Mouse (Mus musculus) forebrain, embryonic 11.5 days (tissue): ENCODE results near the gene Slc35f3. TPM values are rescaled to one million over a fixed set of nuclear protein-coding genes. Genes with fewer than 3 reads are reported as not detected.

ENCODE experiments used
- ATAC-seq: fragments of 200-750 bp; cut with Nextera tagmentation; replicated peaks from 2 replicates; pipeline ENCODE4 v1.8.0; 2017; ENCODE audit warnings: moderate TSS enrichment; ENCODE audit not compliant: low FRiP score
- DNase-seq: peaks from one replicate; pipeline ENCODE4 v3.0.0-alpha.2; 2017; ENCODE audit warnings: low spot score
- H3K27ac ChIP-seq: fragments of 300-500 bp; sonication (generic); 2 replicates; pipeline ENCODE4 v1.5.1; 2014; ENCODE audit warnings: low read depth, low read length
- H3K27me3 ChIP-seq: fragments of 300-500 bp; sonication (generic); 2 replicates; pipeline ENCODE4 v1.6.1; 2014; ENCODE audit warnings: mild to moderate bottlenecking, low read length, mixed read lengths; ENCODE audit not compliant: control insufficient read depth, insufficient read depth
- H3K36me3 ChIP-seq: fragments of 300-500 bp; sonication (generic); 2 replicates; pipeline ENCODE4 v1.6.1; 2014; ENCODE audit warnings: mild to moderate bottlenecking, low read length, moderate library complexity, mixed read lengths; ENCODE audit not compliant: control insufficient read depth, insufficient read depth
- H3K4me1 ChIP-seq: fragments of 300-500 bp; sonication (generic); replicated peaks from 2 replicates; pipeline ENCODE4 v1.6.1; 2014; ENCODE audit warnings: low read length, mixed read lengths; ENCODE audit not compliant: control insufficient read depth, insufficient read depth
- H3K4me2 ChIP-seq: fragments of 300-500 bp; sonication (generic); 2 replicates; pipeline ENCODE4 v1.6.1; 2014; ENCODE audit warnings: low read depth, mild to moderate bottlenecking, low read length, moderate library complexity, mixed read lengths; ENCODE audit not compliant: severe bottlenecking
- H3K4me3 ChIP-seq: fragments of 300-500 bp; sonication (generic); 2 replicates; pipeline ENCODE4 v1.5.1; 2014; ENCODE audit warnings: low read depth, low read length
- H3K9ac ChIP-seq: fragments of 300-500 bp; sonication (generic); 2 replicates; pipeline ENCODE4 v1.6.1; 2014; ENCODE audit warnings: low read length
- H3K9me3 ChIP-seq: fragments of 300-500 bp; sonication (generic); 2 replicates; pipeline ENCODE4 v1.6.1; 2016; ENCODE audit warnings: low read length, mixed read lengths; ENCODE audit not compliant: control insufficient read depth
- WGBS: fragments of 180-500 bp; shearing (Covaris S2); extraction: QIAGEN DNeasy Blood & Tissue Kit; methylation state at CpG from one replicate; pipeline ENCODE4 v1.1.7; 2014; 5-methylcytosine and 5-hydroxymethylcytosine counted together
- polyA plus RNA-seq: library from polyadenylated mRNA; unstranded; fragments of >200 nt; fragmentation: Nextera tagmentation; extraction: Ambion mirVana; gene quantifications from 2 replicates; pipeline ENCODE4 v1.2.1, GENCODE M21; 2014

Gene Slc35f3
- polyA plus RNA-seq, 1 experiment from 2014 or later: not detected

- Histone ChIP-seq H3K27me3 (no peaks in the 10 kb centered on the region), H3K36me3 (no peaks in the 10 kb centered on the region), H3K4me1 (no peaks in the 10 kb centered on the region), H3K9ac (no peak overlapping the region), H3K4me3 (no peak overlapping the region), H3K4me2 (no peak overlapping the region), H3K9me3 (no peaks in the 10 kb centered on the region), H3K27ac (no peak overlapping the region)
- no peak for DNase-seq
- whole genome bisulfite sequencing: 82% methylated on average over 3 of the region's 3 CpGs
- ATAC-seq: no peak
Measured at GRCm38 (mm10) chr8:126371871-126372270, 73.5 kb downstream of the Slc35f3 start.

DNA sequence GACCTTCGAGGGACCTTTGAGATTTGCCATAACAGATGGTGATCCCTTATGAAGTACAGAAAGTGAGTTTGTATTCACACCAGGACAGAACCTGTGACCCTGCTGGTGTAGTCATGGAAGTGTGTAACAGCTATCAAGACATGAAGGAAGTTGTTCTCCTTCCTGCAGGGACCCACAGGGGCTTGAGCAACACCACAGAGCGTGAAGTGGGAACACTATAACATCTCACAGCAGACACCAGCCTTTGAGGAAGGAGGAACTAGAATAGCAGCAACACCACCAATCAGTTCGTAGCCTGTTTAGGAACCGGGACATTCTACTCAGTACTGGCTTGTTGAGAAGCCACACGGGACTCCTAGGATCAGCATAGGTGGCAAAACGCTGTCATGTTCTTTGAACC lies 81.2 kb downstream of the Slc35f3 start:
- Histone ChIP-seq H3K4me2 (no peak overlapping the region), H3K27ac (no peak overlapping the region), H3K27me3 (no peaks in the 10 kb centered on the region), H3K4me1 (no peaks in the 10 kb centered on the region), H3K4me3 (no peak overlapping the region), H3K9me3 (no peaks in the 10 kb centered on the region), H3K36me3 (no peaks in the 10 kb centered on the region), H3K9ac (no peak overlapping the region)
- 90% methylated on average over 6 of the region's 6 CpGs for WGBS
- DNase-seq: no peak
- no peak for ATAC-seq

DNA sequence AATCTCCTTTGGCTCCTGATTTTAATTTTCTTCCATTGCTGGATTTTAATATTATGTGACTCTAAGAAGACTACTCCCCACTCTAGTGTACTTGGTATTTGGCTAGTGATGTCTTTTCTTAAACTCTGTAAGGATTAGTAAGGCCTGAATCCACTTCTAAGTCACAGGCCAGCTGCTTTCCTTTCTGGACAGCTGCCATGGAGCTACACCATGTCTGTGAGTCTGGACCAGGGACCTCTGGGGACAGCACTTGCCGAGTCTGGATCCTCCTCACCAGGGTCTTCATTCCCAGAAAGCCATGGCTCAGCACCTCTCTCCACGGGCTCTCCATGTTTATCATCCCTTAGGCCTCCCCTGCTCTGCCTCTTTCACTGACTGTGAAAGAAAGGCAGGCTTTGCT lies 81.8 kb downstream of the Slc35f3 start:
- H3K9ac ChIP-seq: no peak overlapping the region
- H3K4me3 ChIP-seq: no peak overlapping the region
- H3K36me3 ChIP-seq: no peaks in the 10 kb centered on the region
- H3K4me1 ChIP-seq: no peaks in the 10 kb centered on the region
- no peak for ATAC-seq
- DNase-seq: no peak
- H3K27ac ChIP-seq: no peak overlapping the region
- 65% methylated on average over 2 of the region's 2 CpGs for WGBS
- H3K27me3 ChIP-seq: no peaks in the 10 kb centered on the region
- no peaks in the 10 kb centered on the region for H3K9me3 ChIP-seq
- no peak overlapping the region for H3K4me2 ChIP-seq

- Histone ChIP-seq H3K4me1 (no peaks in the 10 kb centered on the region), H3K36me3 (no peaks in the 10 kb centered on the region), H3K4me2 (no peak overlapping the region), H3K4me3 (no peak overlapping the region), H3K27me3 (no peaks in the 10 kb centered on the region), H3K9ac (no peak overlapping the region), H3K27ac (no peak overlapping the region), H3K9me3 (no peaks in the 10 kb centered on the region)
- DNase-seq (no peak), ATAC-seq (no peak)
- 85% methylated on average over 7 of the region's 7 CpGs for WGBS
Measured at GRCm38 (mm10) chr8:126381299-126381698, 82.9 kb downstream of the Slc35f3 start.

GRCm38 (mm10) chr8:126382216-126382615 lies 83.9 kb downstream of the Slc35f3 start:
- Histone ChIP-seq H3K4me2 (no peak overlapping the region), H3K9me3 (no peaks in the 10 kb centered on the region), H3K4me3 (no peak overlapping the region), H3K27ac (no peak overlapping the region), H3K27me3 (no peaks in the 10 kb centered on the region), H3K4me1 (no peaks in the 10 kb centered on the region), H3K36me3 (no peaks in the 10 kb centered on the region), H3K9ac (no peak overlapping the region)
- DNase-seq (peak; percentile 55), ATAC-seq (no peak)
- WGBS: 42% methylated on average over 14 of the region's 14 CpGs

DNA sequence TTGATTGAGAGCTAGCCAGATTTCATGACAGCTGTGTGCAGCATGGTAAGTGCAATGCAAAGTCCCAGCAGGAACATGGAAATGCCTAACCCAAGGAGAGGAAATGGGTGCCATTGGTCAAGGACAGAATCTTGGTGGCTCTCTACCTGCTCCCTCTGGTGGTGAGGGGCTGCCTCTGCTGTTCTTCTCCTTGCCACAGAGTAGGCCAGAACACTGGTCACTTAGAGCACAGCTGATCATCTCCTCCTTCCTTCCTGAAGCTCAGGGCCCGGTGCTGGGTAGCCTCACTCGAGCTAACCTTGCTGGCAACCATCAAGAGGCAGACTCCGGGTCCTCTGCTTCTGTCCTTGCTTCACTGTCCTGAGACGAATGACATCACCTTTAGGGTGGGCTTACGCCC lies 84.4 kb downstream of the Slc35f3 start:
- DNase-seq (peak; percentile 64), ATAC-seq (no peak)
- H3K9ac ChIP-seq: no peak overlapping the region
- no peak overlapping the region for H3K4me2 ChIP-seq
- H3K4me3 ChIP-seq: no peak overlapping the region
- H3K36me3 ChIP-seq: no peaks in the 10 kb centered on the region
- H3K4me1 ChIP-seq: no peaks in the 10 kb centered on the region
- no peaks in the 10 kb centered on the region for H3K9me3 ChIP-seq
- WGBS: 69% methylated on average over 5 of the region's 5 CpGs
- H3K27me3 ChIP-seq: no peaks in the 10 kb centered on the region
- H3K27ac ChIP-seq: no peak overlapping the region

DNA sequence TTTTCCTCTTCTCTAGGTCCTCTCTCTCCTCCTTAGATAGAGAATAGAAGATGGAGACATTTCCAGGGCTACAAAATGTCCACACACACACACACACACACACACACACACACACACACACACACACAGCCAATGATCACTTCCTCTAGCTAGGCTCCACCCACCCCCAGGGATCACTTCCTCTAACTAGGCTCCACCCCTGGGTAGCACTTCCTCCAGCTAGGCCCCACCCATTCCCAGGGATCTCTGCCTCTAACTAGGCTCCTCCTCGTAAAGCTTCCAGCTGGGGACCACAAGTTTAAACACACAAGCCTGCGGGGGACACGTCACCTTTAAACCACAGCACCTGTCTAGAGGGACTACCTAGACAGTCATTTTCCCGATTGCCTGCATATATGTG lies 89.2 kb downstream of the Slc35f3 start:
- Histone ChIP-seq H3K27ac (no peak overlapping the region), H3K9ac (no peak overlapping the region), H3K4me2 (no peak overlapping the region), H3K27me3 (no peaks in the 10 kb centered on the region), H3K36me3 (no peaks in the 10 kb centered on the region), H3K4me1 (no peaks in the 10 kb centered on the region), H3K9me3 (no peaks in the 10 kb centered on the region), H3K4me3 (no peak overlapping the region)
- DNase-seq: no peak
- no peak for ATAC-seq
- WGBS: 86% methylated on average over 4 of the region's 4 CpGs

- Histone ChIP-seq H3K36me3 (no peaks in the 10 kb centered on the region), H3K9ac (no peak overlapping the region), H3K4me1 (0 out of 2 replicates have a peak, but pooled peaks cover 1% of the 10 kb centered on the region), H3K4me3 (no peak overlapping the region), H3K4me2 (no peak overlapping the region), H3K9me3 (no peaks in the 10 kb centered on the region), H3K27ac (no peak overlapping the region), H3K27me3 (no peaks in the 10 kb centered on the region)
- no peak for DNase-seq
- ATAC-seq: no peak
- WGBS: 83% methylated on average over 2 of the region's 2 CpGs
Measured at GRCm38 (mm10) chr8:126391541-126391940, 93.2 kb downstream of the Slc35f3 start.

- DNase-seq (no peak), ATAC-seq (no peak)
- no peak overlapping the region for H3K9ac ChIP-seq
- 0 out of 2 replicates have a peak, but pooled peaks cover 1% of the 10 kb centered on the region for H3K4me1 ChIP-seq
- 82% methylated on average over 9 of the region's 9 CpGs for WGBS
- H3K4me3 ChIP-seq: no peak overlapping the region
- no peaks in the 10 kb centered on the region for H3K9me3 ChIP-seq
- H3K4me2 ChIP-seq: no peak overlapping the region
- no peak overlapping the region for H3K27ac ChIP-seq
- no peaks in the 10 kb centered on the region for H3K36me3 ChIP-seq
- no peaks in the 10 kb centered on the region for H3K27me3 ChIP-seq
Measured at GRCm38 (mm10) chr8:126395386-126395785, 97.0 kb downstream of the Slc35f3 start.
